ENCODE assay signal across 12 mouse cellular contexts in the genomic region with DNA sequence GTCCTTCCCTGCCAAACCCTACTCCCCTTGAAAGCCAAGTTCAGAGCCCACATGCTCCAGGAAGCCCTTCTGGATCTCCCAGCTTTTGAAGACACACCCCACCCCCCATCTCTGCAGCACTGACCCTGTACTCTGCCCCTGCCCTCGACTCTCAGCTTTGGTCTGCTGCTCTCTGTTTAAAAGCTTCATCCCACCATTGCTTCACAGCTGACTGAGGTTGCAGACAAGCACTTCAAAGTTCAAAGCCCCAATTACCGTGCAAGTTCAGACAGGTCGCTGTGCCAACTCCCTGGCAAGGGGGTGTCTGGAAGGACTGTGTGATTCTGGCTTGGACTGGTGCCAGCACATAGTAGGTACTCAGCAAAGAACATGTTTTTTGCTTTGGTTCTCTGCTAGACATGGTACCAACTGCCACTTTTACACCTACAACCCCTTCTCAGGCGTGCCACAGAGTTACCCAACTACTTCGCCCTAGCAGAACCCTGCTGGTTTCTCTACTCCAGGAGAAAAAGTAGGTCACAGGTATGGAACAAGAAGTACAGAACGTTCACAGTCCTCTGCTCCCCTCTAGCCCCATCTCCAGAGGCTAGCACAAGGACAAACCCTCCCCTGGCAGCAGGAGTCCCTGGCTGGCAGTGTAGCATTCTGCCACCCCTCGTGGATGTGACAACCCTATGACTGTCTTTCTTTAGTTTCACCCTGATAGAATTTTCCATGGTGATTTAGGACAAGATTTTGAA.
DNase-seq lines count a peak whose midpoint lies in the region; ATAC-seq and TF ChIP-seq lines count a peak whose summit lies in the region.
"Had no signal": no experiment of that assay in that cellular context is flagged by ENCODE, and none has a peak within 500 bp of the region (broad histone marks: within the 10 kb centered on the region; RNA-seq: fewer than 3 reads in every experiment).

No protein-coding gene starts in this region.

- peaks cover 14% of the 10 kb centered on the region for H3K4me1 ChIP-seq in intestine, embryonic 16.5 days (ENCODE audit: control insufficient read depth, insufficient read depth, low read length)
- no peaks in the 10 kb centered on the region for H3K4me1 ChIP-seq in intestine, postnatal 0 days (replicated peaks; ENCODE audit: control insufficient read depth, insufficient read depth, low read length)
- peaks cover 39% of the 10 kb centered on the region for H3K4me1 ChIP-seq in kidney, postnatal 0 days (replicated peaks; ENCODE audit: insufficient read depth, low read length)
- H3K4me1 ChIP-seq in neural tube, embryonic 15.5 days: peaks cover 75% of the 10 kb centered on the region

- DNase-seq in urinary bladder, postnatal 14 days (ENCODE audit: low spot score): peak; percentile 30
- DNase-seq in urinary bladder, postnatal 10 days (ENCODE audit: low spot score): no peak
- peak; percentile 64 for DNase-seq in kidney, postnatal 0 days (ENCODE audit: low spot score)
- DNase-seq in MN1 (ENCODE audit: low spot score): no peak
- DNase-seq in c-Kit-positive CD71-positive TER-119-positive erythroid progenitor cells, embryonic 14.5 days (ENCODE audit: low spot score): no peak
- DNase-seq: adrenal gland, postnatal 25 days; cerebellum, adult 11-12 months; lung, adult 2 months; thymus, adult 2 months had no signal

- 0 out of 2 replicates have a peak overlapping the region, but pooled peaks have one; percentile 14 for H3K9ac ChIP-seq in intestine, embryonic 16.5 days (ENCODE audit: low read depth, low read length)
- no peak overlapping the region for H3K9ac ChIP-seq in intestine, postnatal 0 days (ENCODE audit: low read depth, low read length)
- H3K9ac ChIP-seq in kidney, postnatal 0 days (ENCODE audit: low read depth, low read length): no peak overlapping the region
- 0 out of 2 replicates have a peak overlapping the region, but pooled peaks have one; percentile 17 for H3K9ac ChIP-seq in neural tube, embryonic 15.5 days (replicated peaks)

- TF ChIP-seq CTCF in intestine, postnatal 0 days (IDR thresholded peaks at IDR 0.05; ENCODE audit: low read depth): no peak
- no peak for TF ChIP-seq CTCF in kidney, postnatal 0 days (IDR thresholded peaks at IDR 0.05; ENCODE audit: low read depth)

- H3K4me2 ChIP-seq in intestine, embryonic 16.5 days (ENCODE audit: low read depth, low read length): no peak overlapping the region
- no peak overlapping the region for H3K4me2 ChIP-seq in intestine, postnatal 0 days (replicated peaks; ENCODE audit: low read depth)
- H3K4me2 ChIP-seq in kidney, postnatal 0 days (ENCODE audit: low read length): no peak overlapping the region
- H3K4me2 ChIP-seq in neural tube, embryonic 15.5 days: no peak overlapping the region

- H3K27me3 ChIP-seq in intestine, embryonic 16.5 days (replicated peaks; ENCODE audit: control insufficient read depth, insufficient read depth, low read length): no peaks in the 10 kb centered on the region
- no peaks in the 10 kb centered on the region for H3K27me3 ChIP-seq in intestine, postnatal 0 days (replicated peaks; ENCODE audit: control insufficient read depth, insufficient read depth, low read length)
- H3K27me3 ChIP-seq in kidney, postnatal 0 days (ENCODE audit: insufficient read depth, low read length): no peaks in the 10 kb centered on the region
- H3K27me3 ChIP-seq in neural tube, embryonic 15.5 days (replicated peaks): no peaks in the 10 kb centered on the region

- 60% methylated on average over 7 of the region's 7 CpGs for WGBS in intestine, embryonic 16.5 days
- 53% methylated on average over 7 of the region's 7 CpGs for WGBS in intestine, postnatal 0 days
- WGBS in kidney, postnatal 0 days: 26% methylated on average over 7 of the region's 7 CpGs
- 59% methylated on average over 7 of the region's 7 CpGs for WGBS in neural tube, embryonic 15.5 days

- H3K9me3 ChIP-seq in intestine, embryonic 16.5 days (ENCODE audit: control insufficient read depth, low read length): no peaks in the 10 kb centered on the region
- no peaks in the 10 kb centered on the region for H3K9me3 ChIP-seq in intestine, postnatal 0 days (ENCODE audit: control insufficient read depth)
- H3K9me3 ChIP-seq in kidney, postnatal 0 days (replicated peaks; ENCODE audit: low read length): no peaks in the 10 kb centered on the region
- no peaks in the 10 kb centered on the region for H3K9me3 ChIP-seq in neural tube, embryonic 15.5 days (replicated peaks)

- H3K36me3 ChIP-seq in intestine, embryonic 16.5 days (ENCODE audit: control insufficient read depth, insufficient read depth, low read length): no peaks in the 10 kb centered on the region
- no peaks in the 10 kb centered on the region for H3K36me3 ChIP-seq in intestine, postnatal 0 days (ENCODE audit: control insufficient read depth, insufficient read depth)
- no peaks in the 10 kb centered on the region for H3K36me3 ChIP-seq in kidney, postnatal 0 days (ENCODE audit: insufficient read depth, low read length)
- H3K36me3 ChIP-seq in neural tube, embryonic 15.5 days: no peaks in the 10 kb centered on the region

- no peak overlapping the region for H3K4me3 ChIP-seq in intestine, embryonic 16.5 days (ENCODE audit: low read length)
- H3K4me3 ChIP-seq in intestine, postnatal 0 days (ENCODE audit: low read depth, low read length): no peak overlapping the region
- H3K4me3 ChIP-seq in kidney, postnatal 0 days (replicated peaks; ENCODE audit: low read depth, low read length): no peak overlapping the region
- no peak overlapping the region for H3K4me3 ChIP-seq in neural tube, embryonic 15.5 days (replicated peaks)

- no peak for ATAC-seq in intestine, embryonic 16.5 days
- ATAC-seq in intestine, postnatal 0 days: no peak
- ATAC-seq in kidney, postnatal 0 days (replicated peaks; ENCODE audit: low FRiP score, low read depth): peak; percentile 44
- no peak for ATAC-seq in neural tube, embryonic 15.5 days (ENCODE audit: low FRiP score)

- no peak overlapping the region for H3K27ac ChIP-seq in intestine, embryonic 16.5 days (ENCODE audit: low read length)
- H3K27ac ChIP-seq in intestine, postnatal 0 days (ENCODE audit: low read depth, low read length): no peak overlapping the region
- no peak overlapping the region; the same call in 1 of the 2 replicates for H3K27ac ChIP-seq in kidney, postnatal 0 days
- H3K27ac ChIP-seq in neural tube, embryonic 15.5 days (replicated peaks): no peak overlapping the region

Comparison
In these comparisons a context has a peak if more than half of its experiments do, and no peak if none do; other contexts are left out.
1. H3K9ac ChIP-seq: peak in intestine, embryonic 16.5 days (single experiment) and neural tube, embryonic 15.5 days (single experiment); none in intestine, postnatal 0 days (single experiment) and kidney, postnatal 0 days (single experiment).
2. DNase-seq: peak in urinary bladder, postnatal 14 days (single experiment) and kidney, postnatal 0 days (single experiment); none in urinary bladder, postnatal 10 days (single experiment), MN1 (single experiment) and c-Kit-positive CD71-positive TER-119-positive erythroid progenitor cells, embryonic 14.5 days (single experiment).